Mouse (Mus musculus): ENCODE data around the gene Ceacam18.

Gene Ceacam18

DNA sequence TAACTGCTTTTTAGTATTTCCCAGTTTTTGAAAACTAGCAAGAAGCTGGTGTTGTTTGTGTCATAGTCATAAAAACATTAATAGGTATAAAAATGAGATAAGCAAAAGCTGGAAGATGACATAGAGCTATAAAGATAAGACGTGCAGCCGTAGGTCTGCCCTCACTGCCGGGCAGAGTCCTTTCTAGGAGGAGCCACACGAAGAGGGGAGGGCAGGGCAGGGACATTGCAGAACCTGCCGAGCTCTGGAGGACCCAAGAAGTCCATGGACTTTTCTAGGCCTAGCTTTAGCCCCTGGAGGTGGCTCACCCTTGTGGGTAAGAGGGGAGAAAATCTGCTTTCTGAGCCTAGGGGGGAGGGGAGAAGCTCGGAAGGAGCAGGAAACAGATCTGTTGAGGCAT, at the start of gene Ceacam18:
Gene Ceacam18, plus strand, starts transcription at position 208 of the 400 bp plus-strand sequence.
- in situ Hi-C loops (cut with MseI, MboI) = no loop called here

GRCm38 (mm10) chr7:43584790-43585189, 49.7 kb upstream of the Ceacam18 start:
- in situ Hi-C loops (cut with MseI, MboI) = no loop called here

DNA sequence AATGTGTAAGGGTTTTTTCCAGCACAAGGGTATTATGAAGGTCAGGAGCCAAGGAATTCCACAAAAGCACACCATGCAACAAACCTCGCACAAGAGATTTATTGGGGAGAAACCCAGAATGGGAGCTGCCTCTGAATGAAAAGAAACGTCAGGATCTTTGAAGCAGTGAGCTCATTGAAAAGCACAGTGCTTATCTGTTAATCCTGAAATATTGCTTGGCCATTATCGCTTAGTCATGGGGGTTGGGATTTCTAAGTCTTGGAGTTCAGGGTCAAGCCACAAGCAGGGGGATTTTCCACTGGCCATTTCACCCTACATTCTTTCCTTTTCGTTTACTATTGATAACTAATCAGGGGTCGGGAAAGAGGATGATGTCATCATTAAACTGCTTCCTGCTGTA, 32.6 kb upstream of the Ceacam18 start:
- in situ Hi-C loops (cut with MseI, MboI) = no loop called here

GRCm38 (mm10) chr7:43606896-43607742, 27.4 kb upstream of the Ceacam18 start, which contains the start of gene Zfp819:
Gene Zfp819, plus strand, starts transcription at chr7:43607169.
- in situ Hi-C loops (cut with MseI, MboI) = no loop called here

DNA sequence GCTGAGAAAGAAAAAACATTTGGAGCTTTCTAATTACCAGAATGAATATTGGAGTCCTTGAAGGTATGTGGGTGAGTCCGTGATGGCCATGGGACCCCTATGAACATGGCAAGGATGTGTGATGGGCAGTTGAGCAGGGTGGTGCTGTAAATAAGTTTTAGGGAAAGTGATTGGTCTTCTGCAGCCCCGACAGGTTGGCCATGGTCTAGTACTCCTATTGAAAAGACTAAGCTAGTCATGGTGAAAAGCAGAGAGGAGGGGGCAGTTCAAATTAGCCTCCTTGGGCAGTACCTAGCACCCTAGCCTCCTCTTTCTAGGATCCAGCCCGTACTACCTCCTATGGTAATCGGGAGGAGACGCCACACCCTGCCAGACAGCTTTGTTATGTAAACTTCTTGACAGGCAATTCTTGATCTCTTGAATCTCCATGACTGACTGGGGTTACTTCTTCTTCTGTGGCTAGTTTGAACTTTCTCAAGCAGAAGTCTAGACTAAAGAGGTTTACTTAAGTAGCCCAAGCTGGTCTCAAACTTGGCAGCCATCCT, 26.7 kb upstream of the Ceacam18 start:
- in situ Hi-C loops (cut with MseI, MboI) = no loop called here

DNA sequence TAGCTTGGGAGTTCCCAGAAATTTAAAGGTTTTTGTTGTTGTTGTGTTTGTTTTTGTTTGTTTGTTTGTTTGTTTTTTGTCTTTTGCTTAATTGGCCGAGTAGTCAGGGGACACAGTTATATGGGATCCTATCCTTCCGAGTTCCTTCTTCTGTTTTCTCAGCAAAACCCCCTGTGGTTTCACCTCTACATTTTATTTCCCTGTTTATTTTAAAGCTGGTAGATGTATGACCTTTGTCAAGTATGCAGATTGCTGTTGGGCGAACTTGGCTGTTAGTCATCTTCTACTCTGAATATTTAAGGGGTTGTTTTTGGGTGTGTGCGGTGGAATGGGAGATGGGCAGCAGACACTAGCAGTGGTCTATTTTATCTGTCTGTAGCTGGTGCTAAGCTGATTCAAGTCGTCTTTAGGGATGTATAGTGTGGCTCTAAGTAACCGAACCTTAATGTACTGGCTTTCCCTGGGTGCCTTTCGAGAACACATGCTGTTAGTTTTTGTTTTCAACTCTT, 26.1 kb upstream of the Ceacam18 start:
- in situ Hi-C loops (cut with MseI, MboI) = no loop called here

GRCm38 (mm10) chr7:43613816-43614551, 20.5 kb upstream of the Ceacam18 start:
- in situ Hi-C loops (cut with MseI, MboI) = no loop called here

GRCm38 (mm10) chr7:43622927-43623326, 11.6 kb upstream of the Ceacam18 start:
- in situ Hi-C loops (cut with MseI, MboI) = no loop called here

GRCm38 (mm10) chr7:43623819-43624218, 10.7 kb upstream of the Ceacam18 start:
- in situ Hi-C loops (cut with MseI, MboI) = no loop called here

GRCm38 (mm10) chr7:43625065-43625464, 9.4 kb upstream of the Ceacam18 start:
- in situ Hi-C loops (cut with MseI, MboI) = no loop called here

DNA sequence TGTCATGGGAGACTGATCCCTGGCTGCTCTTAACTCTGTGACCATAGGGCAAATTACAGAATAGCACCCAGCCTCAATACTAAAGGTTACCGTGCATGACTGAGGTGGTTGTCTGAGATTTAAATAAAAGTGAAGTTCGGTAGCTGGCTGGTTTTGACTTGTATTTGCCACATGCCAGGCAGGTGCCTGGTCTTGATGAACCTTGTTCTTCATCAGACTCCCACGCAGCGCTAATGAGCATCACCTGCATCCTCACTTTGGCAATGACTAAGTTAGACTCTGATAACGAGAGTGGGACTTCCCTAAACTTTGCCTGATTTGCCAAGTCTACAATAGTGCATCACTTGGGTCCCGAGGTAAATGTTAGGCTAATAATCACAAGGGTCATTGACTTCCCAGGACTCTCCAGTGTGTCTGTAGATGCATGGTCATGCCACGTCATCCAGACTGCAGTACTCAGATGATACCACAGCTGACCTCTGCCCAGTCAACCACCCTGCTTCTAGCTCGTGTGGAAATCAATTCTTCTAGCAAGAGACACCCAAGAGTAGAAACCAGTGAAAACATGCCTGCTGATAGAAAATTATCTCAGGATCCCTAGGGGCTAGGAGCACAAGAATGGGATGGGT, 8.6 kb upstream of the Ceacam18 start:
- in situ Hi-C loops (cut with MseI, MboI) = no loop called here

DNA sequence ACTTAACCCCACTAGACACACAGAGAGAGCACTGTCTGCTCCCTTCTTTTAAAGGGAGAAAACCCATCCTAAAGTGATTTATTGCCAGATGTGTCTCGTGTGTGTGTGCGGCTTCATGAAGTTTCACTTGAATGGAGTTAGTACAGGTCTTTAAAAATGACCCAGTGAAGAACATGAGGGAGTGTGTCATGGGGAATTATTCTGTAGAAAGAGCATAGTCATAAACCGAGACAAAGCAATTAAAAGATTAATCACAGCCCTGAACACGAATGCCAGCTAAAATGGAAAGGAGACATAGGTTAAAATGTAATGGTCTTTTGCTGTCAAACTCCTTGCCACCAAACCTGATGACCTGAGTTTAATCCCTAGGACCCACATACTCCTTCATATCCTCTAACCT, 567 bp upstream of the Ceacam18 start:
- in situ Hi-C loops (cut with MseI, MboI) = no loop called here

GRCm38 (mm10) chr7:43636194-43636593, 1.7 kb downstream of the Ceacam18 start:
- in situ Hi-C loops (cut with MseI, MboI) = no loop called here

- in situ Hi-C loops (cut with MseI, MboI) = no loop called here
Observed at GRCm38 (mm10) chr7:43637118-43637517, 2.6 kb downstream of the Ceacam18 start.

GRCm38 (mm10) chr7:43642587-43642986, 8.1 kb downstream of the Ceacam18 start:
- in situ Hi-C loops (cut with MseI, MboI) = no loop called here

GRCm38 (mm10) chr7:43643046-43643652, 8.6 kb downstream of the Ceacam18 start:
- in situ Hi-C loops (cut with MseI, MboI) = no loop called here

DNA sequence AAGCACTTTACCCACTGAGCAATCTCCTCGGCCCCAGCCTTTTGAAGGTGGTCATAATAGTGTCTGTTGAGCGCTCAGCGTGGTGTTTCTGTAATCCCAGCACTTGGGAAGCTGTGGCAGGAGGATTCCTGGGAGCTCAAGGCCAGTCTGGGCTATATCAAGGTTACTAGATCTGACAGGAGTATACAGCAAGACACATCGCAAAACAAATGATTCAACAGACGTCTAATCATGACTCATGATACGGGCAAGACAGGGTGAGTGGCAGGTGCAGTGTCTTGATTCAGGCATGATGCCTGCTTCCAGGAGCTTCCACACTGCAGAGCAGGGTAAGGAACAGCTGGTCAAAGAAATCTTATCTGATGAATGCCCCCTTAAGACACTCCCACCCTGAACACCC, 18.2 kb downstream of the Ceacam18 start:
- in situ Hi-C loops (cut with MseI, MboI) = no loop called here

GRCm38 (mm10) chr7:43654519-43654918, 20.0 kb downstream of the Ceacam18 start:
- in situ Hi-C loops (cut with MseI, MboI) = no loop called here

DNA sequence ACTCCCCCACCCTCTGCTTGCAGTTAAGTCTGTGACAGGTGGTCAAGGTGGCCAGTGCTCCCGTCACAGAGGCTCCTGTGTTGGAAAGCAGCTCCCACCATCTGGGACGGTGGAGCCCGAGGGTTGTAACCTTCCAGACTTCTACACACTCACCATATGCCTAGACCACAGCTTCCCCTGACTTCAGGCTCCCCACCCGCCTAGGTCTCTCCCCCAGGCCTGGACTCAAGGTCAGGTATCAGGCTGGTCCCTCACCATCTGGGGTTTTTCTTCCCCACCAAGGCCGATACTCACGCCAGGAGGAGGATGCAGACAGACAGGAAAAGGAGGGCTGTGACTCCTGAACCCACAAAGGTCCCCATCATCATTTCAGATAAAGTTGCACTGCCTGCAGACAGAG, 21.7 kb downstream of the Ceacam18 start:
- in situ Hi-C loops (cut with MseI, MboI) = no loop called here

- in situ Hi-C loops (cut with MseI, MboI) = no loop called here
Observed at GRCm38 (mm10) chr7:43660002-43660401, 25.5 kb downstream of the Ceacam18 start, which contains the start of gene Siglece. Gene Siglece, minus strand, starts transcription at chr7:43660161.

- in situ Hi-C loops (cut with MseI, MboI) = no loop called here
Observed at GRCm38 (mm10) chr7:43662804-43663203, 28.3 kb downstream of the Ceacam18 start.
